Mouse (Mus musculus) right cerebral cortex, postnatal 14 days (tissue): ENCODE measurements around the gene Zan.

Experiments
- DNase-seq: peaks from one replicate; pipeline ENCODE4 v3.0.0; 2022

The Zan gene

GRCm38 (mm10) chr5:137476964-137477363 is at the start of gene Zan:
Zan (minus strand) TSS chr5:137477064.
- DNase-seq, result no peak

DNA sequence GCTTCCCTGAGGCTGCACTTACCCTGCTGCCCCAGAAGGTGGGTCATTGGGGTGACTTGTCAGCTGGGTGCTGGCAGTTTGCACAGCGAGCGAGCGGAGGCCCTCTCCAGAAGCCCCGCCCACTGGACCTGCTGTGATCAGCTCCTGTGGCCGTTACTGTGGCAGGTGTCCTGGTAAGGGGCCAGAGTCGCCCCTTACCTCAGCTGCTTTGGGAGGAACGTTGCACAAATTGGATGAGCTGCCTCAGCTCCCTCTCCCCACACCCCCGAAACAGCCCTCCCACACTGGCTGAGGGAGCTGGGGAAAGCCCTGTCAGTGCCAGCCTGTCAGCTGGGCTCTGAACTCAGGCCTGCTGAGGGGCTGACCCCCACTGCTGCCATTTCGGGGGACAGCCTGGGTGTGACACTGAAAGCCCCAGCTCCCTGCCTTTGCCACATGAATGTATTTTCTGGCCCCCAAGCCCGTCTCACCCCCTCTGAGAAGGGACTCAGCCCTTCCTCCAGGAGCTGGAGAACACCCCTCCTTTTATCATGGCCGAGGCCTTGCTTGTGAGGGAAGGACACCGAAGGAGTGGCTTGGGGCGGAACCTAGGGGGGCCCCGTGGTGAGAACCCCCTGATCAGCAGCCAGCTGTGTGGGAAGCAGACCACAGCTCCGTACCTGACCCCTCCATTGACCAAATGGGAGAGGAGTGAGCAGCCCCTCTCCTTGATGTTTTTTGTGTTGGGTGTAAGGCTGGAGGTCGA is 49.5 kb upstream of the Zan start:
- peak; percentile 42 for DNase-seq

DNA sequence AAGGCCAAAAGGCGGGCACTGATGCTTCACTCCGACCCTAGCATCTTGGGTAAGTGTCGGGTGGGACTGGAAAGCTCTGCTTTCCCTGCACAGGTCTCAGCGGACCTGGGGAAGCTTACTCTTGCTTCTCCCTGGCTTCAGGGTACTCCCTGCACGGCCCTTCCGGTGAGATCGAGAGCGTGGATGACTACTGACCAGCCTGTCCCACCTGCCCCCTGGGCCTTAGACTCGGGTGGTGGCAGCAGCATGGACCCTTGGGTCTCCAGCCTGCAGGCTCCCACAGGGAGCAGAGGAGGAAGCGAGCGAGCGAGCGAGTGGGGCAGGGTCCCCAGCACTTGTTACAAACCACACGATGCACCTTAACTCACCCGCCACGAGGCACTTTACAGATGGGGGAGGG is 48.6 kb upstream of the Zan start:
- DNase-seq, result no peak

DNA sequence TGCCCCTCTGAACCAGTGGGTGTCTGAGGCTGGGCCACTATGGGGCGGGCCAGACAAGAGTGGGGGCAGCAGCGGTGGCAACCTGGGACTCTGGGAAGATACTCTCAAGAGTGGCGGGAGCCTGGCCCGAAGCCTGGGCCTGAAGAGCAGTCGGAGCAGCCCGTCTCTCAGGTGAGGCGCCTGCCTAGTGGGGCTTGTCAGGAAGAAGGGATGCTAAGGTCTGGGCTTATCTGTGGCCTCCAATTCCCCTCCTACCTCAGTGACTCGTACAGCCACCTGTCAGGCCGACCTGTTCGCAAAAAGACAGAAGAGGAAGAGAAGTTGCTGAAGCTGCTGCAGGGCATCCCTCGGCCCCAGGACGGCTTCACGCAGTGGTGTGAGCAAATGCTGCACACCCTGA is 47.8 kb upstream of the Zan start:
- DNase-seq, result no peak

DNA sequence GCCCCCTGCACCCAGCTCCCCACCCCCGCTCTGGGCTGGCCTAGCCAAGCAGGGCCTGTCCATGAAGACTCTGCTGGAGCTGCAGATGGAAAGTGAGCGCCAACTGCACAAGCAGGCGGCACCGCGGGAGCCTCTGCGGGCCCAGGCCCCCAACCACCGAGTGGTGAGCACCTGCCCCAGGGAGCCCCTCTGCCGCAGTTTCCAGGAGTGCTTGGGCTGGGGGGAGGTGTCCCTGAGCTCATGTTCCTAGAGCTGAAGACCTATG is 47.3 kb upstream of the Zan start:
- no peak for DNase-seq

GRCm38 (mm10) chr5:137523396-137524250 is 46.8 kb upstream of the Zan start:
- no peak for DNase-seq

- no peak for DNase-seq
These were observed 45.8 kb upstream of the Zan start for GRCm38 (mm10) chr5:137522711-137523110.

DNA sequence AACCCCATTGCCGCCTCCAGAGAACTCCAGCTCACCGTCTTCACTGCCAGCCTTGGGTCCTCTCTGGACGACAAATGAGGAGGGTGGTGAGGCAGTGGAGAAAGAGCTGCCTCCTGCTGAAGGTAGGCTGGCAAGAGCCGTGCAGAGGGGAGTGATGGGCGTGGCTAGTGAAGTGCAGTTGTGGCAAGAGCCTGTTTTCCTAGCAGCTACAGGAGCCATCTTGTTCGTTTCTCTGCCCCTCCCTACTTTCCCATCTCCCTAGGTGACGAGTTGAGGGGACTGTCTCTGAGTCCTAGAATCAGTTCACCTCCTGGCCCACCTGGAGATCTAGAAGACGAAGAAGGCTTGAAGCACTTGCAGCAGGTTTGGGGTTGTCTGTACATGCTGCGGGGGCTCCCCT is 45.0 kb upstream of the Zan start:
- DNase-seq, result no peak

DNA sequence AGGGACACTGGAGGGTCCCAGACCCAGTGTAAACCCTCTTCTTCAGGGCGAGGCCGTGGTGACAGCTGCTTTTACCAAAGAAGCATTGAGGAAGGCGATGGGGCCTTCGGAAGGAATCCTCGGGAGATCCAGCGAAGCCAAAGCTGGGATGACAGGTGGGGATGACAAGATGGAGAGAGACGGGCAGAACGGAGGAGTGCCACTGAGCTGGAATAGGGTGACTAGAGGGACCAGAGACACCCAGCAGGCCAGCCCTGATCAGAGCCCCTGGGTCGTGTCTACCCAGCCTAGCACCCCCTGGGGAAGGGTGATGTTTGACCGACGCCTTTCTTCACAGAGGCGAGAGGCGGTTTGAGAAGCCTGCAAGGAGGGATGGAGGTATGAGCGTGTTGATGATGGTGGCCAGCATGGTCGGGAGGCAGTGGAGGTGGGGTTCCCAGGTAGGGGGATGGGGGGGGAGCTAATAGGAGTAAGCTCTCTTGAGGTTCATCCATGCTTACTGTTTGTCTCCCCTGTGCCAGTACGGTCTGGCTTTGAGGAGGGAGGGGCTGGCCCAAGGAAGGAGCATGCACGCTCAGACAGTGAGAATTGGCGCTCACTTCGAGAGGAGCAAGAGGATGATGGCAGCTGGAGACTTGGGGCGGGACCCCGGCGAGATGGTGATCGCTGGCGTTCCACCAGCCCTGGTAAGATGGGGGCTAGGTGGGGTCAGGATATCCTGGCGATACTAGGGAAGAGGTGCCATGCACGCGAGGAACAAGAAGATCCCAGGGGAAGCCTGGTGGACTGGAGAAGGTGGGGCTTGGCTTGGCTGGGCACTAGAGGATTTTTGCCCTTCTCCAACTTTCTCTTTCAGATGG is 43.1 kb upstream of the Zan start:
- DNase-seq, result no peak

- peak; percentile 45 for DNase-seq
These were observed 41.6 kb upstream of the Zan start, which contains the start of gene Gigyf1 for GRCm38 (mm10) chr5:137518436-137518835. Gigyf1 (plus strand) TSS chr5:137518548.

DNA sequence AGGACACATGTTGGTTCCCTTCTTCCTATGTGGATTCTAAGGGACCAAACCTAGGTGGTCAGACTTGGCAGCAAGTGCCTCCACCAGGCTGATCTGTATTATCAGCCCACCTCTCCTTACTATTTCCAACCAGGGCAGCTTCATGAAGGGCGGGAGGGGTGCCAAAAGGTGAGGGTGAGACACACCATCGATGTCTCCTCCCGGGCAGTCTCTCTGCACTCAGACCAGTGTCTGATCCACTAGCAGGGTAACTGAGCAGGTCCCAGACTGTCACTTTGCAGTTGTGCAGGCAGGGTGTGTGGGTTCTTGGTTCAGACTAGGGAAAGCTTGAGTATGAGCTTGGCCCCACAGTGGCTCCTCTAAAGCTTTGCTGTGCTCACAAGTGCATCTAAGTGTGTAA is 37.9 kb upstream of the Zan start:
- DNase-seq, result no peak

DNA sequence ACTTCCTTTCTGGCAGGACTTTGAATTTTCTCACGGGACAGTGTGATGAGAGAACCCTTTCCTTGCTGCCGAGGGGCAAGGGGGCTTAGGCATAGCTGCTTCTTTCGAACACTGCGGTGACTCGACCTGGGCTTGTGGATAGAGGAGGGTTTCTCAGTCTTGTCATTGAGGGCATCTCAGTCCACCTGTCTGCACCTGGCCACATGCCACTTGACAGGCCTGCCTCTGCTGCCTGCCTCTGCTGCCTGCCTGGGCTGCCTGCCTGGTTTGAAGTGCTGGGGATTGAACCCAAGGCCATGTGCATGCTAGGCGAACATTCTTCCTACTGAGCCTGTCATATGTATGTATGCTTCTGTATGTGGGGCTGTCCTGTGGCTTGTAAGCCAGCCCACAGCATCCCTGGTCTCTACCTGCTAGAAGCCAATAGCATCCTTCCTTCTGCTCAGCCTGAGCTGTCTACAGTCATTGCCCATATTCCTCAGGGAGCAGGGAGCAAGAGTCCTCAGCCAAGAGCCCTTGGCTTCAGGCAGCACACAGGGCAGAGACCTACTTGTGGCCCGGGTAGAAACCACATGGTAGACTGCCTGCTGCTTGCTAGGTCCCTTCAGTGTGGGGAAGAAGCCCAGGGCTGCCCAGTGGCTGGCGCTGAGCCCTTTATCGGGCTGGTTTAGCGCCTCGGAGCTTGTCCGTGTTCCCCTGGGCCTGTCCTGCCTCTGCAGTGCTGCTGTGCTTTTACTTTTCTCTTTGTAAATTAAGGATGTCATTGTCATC is 37.3 kb upstream of the Zan start:
- DNase-seq, result no peak

DNA sequence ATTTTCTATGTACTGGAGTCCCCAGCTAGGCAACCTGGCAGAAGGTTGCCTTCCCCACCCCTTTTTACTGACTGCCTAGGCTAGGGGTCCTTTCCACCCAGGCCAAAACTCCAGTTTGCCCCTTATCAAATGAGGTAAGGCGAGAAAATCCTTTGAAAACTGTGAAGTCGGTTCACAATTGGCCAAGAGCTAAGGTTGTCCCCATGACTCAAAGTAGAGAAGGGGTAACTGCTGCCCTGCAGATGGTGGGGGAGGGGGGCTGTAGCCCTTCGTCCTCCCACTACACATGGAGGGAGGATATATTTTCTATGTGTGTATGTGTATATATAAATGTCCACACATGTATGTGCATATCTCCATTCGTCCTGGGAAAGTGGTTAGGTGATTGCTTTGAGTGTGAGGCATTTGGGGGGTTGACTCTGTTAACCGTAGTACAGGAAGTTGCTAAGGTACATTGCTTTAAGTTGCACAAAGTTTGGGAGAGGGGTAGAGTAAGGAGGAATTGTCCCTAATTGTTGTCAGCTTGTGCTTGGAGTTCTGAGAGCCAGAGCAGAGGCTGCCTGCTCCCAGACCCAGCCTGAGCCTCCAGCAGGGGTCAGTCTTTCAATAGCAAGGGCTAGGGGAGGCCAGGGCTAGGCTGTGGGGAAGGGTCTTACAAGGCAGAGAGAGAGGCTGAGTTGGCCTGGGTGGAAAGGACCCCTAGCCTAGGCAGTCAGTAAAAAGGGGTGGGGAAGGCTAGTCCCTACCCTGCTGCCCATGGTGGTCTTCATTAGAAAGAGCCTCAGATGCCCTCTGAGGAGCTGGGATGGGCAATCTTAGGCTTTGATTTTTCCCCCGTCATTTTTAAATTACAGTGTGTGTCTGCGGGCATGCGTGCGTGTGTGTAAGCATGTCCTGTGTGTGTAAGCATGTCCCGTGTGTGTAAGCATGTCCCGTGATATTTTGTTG is 36.3 kb upstream of the Zan start:
- DNase-seq, result peak; percentile 37

DNA sequence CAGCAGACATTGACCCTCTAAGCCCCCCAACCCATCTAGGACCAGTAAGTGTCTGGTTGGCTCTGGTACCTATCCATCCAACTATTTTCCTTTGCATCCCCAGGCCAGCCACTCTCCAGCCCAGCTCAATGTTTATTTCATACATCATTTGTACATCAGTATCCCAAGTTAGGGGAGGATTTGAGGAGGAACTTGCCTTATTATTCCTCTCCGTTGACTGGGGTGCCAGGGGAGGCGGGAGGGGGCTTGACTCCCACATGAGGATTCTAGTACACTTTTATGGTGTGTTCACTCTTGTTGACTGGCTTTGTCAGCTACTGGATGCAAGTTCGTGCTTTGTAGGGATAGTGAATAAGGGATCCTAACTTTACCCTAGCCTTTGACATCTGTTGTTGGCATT is 34.8 kb upstream of the Zan start:
- DNase-seq, result no peak

GRCm38 (mm10) chr5:137510573-137511390 is 33.9 kb upstream of the Zan start:
- DNase-seq, result peak; percentile 46

DNA sequence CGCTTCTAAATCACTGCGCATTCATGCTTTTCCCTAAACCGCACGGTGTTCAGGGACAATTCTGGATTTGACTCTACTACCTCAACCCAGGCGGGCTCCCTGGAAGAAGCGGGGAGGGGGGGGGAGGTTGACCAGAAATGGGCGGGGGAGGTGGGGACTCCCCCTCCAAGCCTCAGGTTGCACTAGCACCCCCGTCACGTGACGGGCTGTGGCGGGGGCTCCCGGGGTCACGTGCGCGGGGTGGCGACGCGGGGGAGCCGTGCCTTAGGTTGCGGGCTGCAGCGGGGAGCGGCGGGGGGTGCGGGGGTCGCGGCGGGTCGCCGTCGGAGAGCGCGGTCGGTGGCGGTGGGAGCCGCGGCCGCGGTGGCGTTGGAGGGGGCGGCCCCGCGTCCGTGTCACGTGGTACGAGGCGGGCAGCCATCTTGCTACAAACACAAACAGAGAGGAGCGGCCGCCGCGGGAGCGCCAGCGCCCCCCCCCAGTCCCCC is 33.2 kb upstream of the Zan start:
- DNase-seq, result peak; percentile 79

- no peak for DNase-seq
These were observed 27.2 kb upstream of the Zan start for GRCm38 (mm10) chr5:137504041-137504440.

GRCm38 (mm10) chr5:137502667-137503110 is 25.8 kb upstream of the Zan start:
- DNase-seq, result peak; percentile 84

GRCm38 (mm10) chr5:137501709-137502666 is 25.1 kb upstream of the Zan start, which contains the start of gene Pop7:
Pop7 (minus strand) TSS chr5:137502518.
- DNase-seq, result peak; percentile 99
